Mouse (Mus musculus): ENCODE data around the gene Ttf2. TPM values are rescaled to one million over a fixed set of nuclear protein-coding genes. Genes with fewer than 3 reads are reported as not detected.
A peak's percentile ranks its signal among the peaks of the same experiment; 100 is the strongest.

Gene Ttf2
- polyA plus RNA-seq, 1 experiment from 2014 or later, result 11.6 TPM

- WGBS, result 79% methylated on average over 15 of the region's 15 CpGs
- no peak overlapping the region for H3K4me3 ChIP-seq
- no peaks in the 10 kb centered on the region for H3K36me3 ChIP-seq
- H3K4me1 ChIP-seq, result peaks cover 16% of the 10 kb centered on the region; the same call in 1 of the 2 replicates
- H3K27ac ChIP-seq, result no peak overlapping the region
- H3K27me3 ChIP-seq, result no peaks in the 10 kb centered on the region
- ATAC-seq (ENCODE audit: insufficient number of reproducible peaks, low FRiP score, low TSS enrichment, low read depth), result no peak
- no peak overlapping the region for H3K9ac ChIP-seq
- no peak overlapping the region for H3K4me2 ChIP-seq
- H3K9me3 ChIP-seq, result no peaks in the 10 kb centered on the region
These were observed 34.3 kb upstream of the Ttf2 start for GRCm38 (mm10) chr3:101003575-101004356.

DNA sequence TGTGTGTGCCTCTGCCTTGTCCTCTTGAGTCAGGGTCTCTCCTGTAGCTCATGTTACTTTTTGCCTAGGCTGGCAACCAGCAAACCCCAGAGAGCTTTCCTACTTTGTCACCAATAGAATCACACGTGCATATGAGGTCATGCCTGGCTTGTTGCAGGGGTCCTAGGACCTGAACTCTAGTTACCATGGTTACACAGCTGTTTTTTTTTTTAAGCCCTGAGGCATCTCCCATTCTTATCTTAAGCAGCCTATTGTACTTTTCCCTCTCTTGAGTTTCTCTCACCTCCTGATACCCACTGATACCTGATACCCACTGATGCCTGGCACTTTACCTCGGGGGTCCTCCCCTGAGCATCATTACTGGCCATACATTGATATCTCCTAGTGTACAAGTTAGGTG is 30.3 kb upstream of the Ttf2 start:
- Histone ChIP-seq H3K36me3 (no peaks in the 10 kb centered on the region), H3K4me2 (no peak overlapping the region), H3K9ac (no peak overlapping the region), H3K27me3 (no peaks in the 10 kb centered on the region), H3K9me3 (no peaks in the 10 kb centered on the region), H3K27ac (no peak overlapping the region), H3K4me3 (no peak overlapping the region), H3K4me1 (peaks cover 13% of the 10 kb centered on the region)
- no peak for ATAC-seq (ENCODE audit: insufficient number of reproducible peaks, low FRiP score, low TSS enrichment, low read depth)
- 47% methylated on average over 2 of the region's 2 CpGs for WGBS

DNA sequence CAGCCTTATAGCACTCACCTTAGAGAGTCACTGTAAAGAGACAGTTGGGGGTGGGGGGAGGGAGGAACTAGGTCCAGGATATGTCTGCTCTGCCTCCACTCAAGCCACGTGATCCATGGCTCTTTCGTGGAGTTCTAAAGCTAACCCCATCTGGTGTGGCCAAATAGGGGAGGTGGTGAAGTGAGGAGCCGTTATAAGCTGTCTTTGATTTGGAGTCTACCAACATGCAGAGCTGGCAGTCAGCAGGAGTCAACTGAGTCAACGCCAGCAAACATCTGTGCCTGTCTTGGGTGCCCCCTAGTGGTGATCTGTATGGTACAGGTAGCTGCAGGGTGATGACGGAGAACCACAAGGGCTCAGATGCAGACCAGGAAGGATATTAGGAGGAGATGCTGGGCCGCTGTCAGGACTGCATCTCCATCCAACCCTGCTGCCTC is 29.5 kb upstream of the Ttf2 start:
- no peak for ATAC-seq (ENCODE audit: insufficient number of reproducible peaks, low FRiP score, low TSS enrichment, low read depth)
- Histone ChIP-seq H3K27me3 (no peaks in the 10 kb centered on the region), H3K9me3 (no peaks in the 10 kb centered on the region), H3K4me3 (no peak overlapping the region), H3K4me2 (no peak overlapping the region), H3K9ac (no peak overlapping the region), H3K4me1 (peaks cover 13% of the 10 kb centered on the region), H3K36me3 (no peaks in the 10 kb centered on the region), H3K27ac (no peak overlapping the region)
- 16% methylated on average over 6 of the region's 6 CpGs for WGBS

DNA sequence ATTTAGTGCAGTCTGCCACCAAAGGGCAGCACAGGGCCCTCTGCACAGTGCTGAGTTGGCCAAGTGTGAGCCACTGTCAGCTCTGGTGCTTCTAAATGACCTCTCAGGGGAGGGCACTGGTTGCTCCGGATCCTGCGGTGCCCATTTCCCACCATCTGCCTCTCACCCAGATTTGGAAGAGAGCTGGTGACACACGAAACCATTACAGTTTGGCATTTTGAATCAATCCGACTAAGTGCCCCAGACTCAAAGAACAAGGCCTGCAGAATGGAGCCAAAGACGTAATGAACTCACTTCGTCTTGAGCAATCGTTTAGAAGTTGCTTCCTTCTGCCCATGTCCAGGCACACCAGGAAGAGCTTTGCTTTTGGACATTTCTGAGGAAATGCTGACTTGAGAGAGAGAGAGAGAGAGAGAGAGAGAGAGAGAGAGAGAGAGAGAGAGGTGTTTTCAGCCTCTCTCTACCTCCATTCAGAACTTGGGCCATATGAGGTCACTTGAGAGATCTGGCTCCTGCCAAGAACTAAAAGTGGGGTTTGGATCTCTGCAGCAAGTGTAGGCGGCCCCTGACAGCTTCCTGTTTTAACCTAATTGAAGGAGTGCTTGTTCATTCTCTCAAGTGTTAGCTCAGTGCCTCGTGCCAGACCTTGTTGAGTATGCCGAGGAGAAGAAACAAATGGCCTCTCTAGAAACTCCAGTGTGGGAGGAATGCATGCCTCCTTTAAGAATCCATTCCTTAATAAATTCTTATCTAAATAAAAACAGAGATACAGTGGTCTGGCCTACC is 28.5 kb upstream of the Ttf2 start:
- no peak for ATAC-seq (ENCODE audit: insufficient number of reproducible peaks, low FRiP score, low TSS enrichment, low read depth)
- Histone ChIP-seq H3K4me2 (no peak overlapping the region), H3K9me3 (no peaks in the 10 kb centered on the region), H3K4me1 (peaks cover 10% of the 10 kb centered on the region), H3K9ac (no peak overlapping the region), H3K27me3 (no peaks in the 10 kb centered on the region), H3K4me3 (no peak overlapping the region), H3K36me3 (no peaks in the 10 kb centered on the region), H3K27ac (no peak overlapping the region)
- whole genome bisulfite sequencing, result 62% methylated on average over 10 of the region's 10 CpGs

DNA sequence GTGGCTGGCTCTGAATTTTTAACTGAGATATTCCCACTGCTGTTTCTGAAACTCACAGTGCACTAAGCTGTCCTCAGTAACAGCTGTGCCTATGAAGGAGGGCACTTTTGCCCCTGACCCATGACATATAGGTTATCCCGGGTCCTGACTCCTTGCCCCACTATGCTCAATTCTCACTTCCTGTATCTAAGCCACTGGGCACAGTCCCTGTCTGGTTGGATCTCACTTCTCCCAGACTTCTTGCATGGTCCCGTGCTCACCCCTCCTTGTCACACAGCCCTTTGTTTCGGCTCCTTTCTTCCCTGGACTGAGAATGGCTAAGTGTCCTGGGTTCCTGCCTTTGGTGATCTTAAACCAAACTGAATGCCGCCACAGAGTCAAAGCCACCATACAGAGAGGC is 24.8 kb upstream of the Ttf2 start:
- Histone ChIP-seq H3K27me3 (no peaks in the 10 kb centered on the region), H3K4me1 (peaks cover 10% of the 10 kb centered on the region), H3K27ac (no peak overlapping the region), H3K9ac (no peak overlapping the region), H3K4me2 (no peak overlapping the region), H3K9me3 (no peaks in the 10 kb centered on the region), H3K36me3 (no peaks in the 10 kb centered on the region), H3K4me3 (no peak overlapping the region)
- 85% methylated on average over 4 of the region's 4 CpGs for WGBS
- ATAC-seq (ENCODE audit: insufficient number of reproducible peaks, low FRiP score, low TSS enrichment, low read depth), result 0 out of 2 replicates have a peak, but pooled peaks have one; percentile 27

GRCm38 (mm10) chr3:100993718-100994117 is 24.3 kb upstream of the Ttf2 start:
- H3K4me3 ChIP-seq, result no peak overlapping the region
- H3K9ac ChIP-seq, result no peak overlapping the region
- H3K4me2 ChIP-seq, result no peak overlapping the region
- H3K36me3 ChIP-seq, result no peaks in the 10 kb centered on the region
- H3K9me3 ChIP-seq, result no peaks in the 10 kb centered on the region
- peaks cover 6% of the 10 kb centered on the region for H3K4me1 ChIP-seq
- no peaks in the 10 kb centered on the region for H3K27me3 ChIP-seq
- H3K27ac ChIP-seq, result no peak overlapping the region
- WGBS, result 52% methylated on average over 15 of the region's 15 CpGs
- ATAC-seq (ENCODE audit: insufficient number of reproducible peaks, low FRiP score, low TSS enrichment, low read depth), result no peak

DNA sequence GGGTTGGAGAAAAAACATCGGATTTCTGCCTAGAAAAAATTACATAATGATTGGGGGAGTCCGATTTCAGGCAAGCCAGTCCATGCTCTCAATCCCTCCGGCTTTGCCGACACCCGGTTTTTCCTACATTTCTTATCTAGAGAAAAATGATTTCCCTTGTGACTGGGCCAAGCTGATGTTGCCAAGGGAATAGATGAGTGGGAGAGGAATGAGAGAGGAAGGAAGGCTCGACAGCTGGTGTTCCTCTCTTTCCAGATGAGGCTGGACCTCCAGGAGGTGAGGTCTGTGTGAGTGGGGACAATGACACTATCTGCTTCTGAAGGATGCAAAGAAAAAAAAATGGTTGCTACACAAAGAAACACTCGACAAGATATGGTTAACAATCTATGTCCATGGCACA is 23.7 kb upstream of the Ttf2 start:
- Histone ChIP-seq H3K27me3 (no peaks in the 10 kb centered on the region), H3K4me1 (peaks cover 5% of the 10 kb centered on the region), H3K4me2 (no peak overlapping the region), H3K9ac (no peak overlapping the region), H3K27ac (no peak overlapping the region), H3K4me3 (no peak overlapping the region), H3K9me3 (no peaks in the 10 kb centered on the region), H3K36me3 (no peaks in the 10 kb centered on the region)
- WGBS, result 76% methylated on average over 7 of the region's 7 CpGs
- ATAC-seq (ENCODE audit: insufficient number of reproducible peaks, low FRiP score, low TSS enrichment, low read depth), result no peak

- ATAC-seq (ENCODE audit: insufficient number of reproducible peaks, low FRiP score, low TSS enrichment, low read depth), result no peak
- Histone ChIP-seq H3K27ac (no peak overlapping the region), H3K4me1 (no peaks in the 10 kb centered on the region), H3K36me3 (no peaks in the 10 kb centered on the region), H3K9ac (no peak overlapping the region), H3K4me2 (no peak overlapping the region), H3K27me3 (no peaks in the 10 kb centered on the region), H3K9me3 (no peaks in the 10 kb centered on the region), H3K4me3 (no peak overlapping the region)
- WGBS, result 63% methylated on average over 1 of the region's 1 CpGs
These were observed 20.8 kb upstream of the Ttf2 start for GRCm38 (mm10) chr3:100990231-100990630.

- Histone ChIP-seq H3K27ac (no peak overlapping the region), H3K4me2 (no peak overlapping the region), H3K9me3 (no peaks in the 10 kb centered on the region), H3K4me1 (no peaks in the 10 kb centered on the region), H3K36me3 (no peaks in the 10 kb centered on the region), H3K27me3 (no peaks in the 10 kb centered on the region), H3K4me3 (no peak overlapping the region), H3K9ac (no peak overlapping the region)
- ATAC-seq (ENCODE audit: insufficient number of reproducible peaks, low FRiP score, low TSS enrichment, low read depth), result no peak
- 52% methylated on average over 12 of the region's 12 CpGs for WGBS
These were observed 20.0 kb upstream of the Ttf2 start for GRCm38 (mm10) chr3:100989417-100989816.

- Histone ChIP-seq H3K4me1 (0 out of 2 replicates have a peak, but pooled peaks cover 5% of the 10 kb centered on the region), H3K4me3 (no peak overlapping the region), H3K4me2 (no peak overlapping the region), H3K27ac (no peak overlapping the region), H3K9me3 (no peaks in the 10 kb centered on the region), H3K36me3 (no peaks in the 10 kb centered on the region), H3K9ac (no peak overlapping the region), H3K27me3 (no peaks in the 10 kb centered on the region)
- ATAC-seq (ENCODE audit: insufficient number of reproducible peaks, low FRiP score, low TSS enrichment, low read depth), result no peak
- WGBS, result 73% methylated on average over 8 of the region's 8 CpGs
These were observed 9.8 kb upstream of the Ttf2 start for GRCm38 (mm10) chr3:100979290-100979689.

DNA sequence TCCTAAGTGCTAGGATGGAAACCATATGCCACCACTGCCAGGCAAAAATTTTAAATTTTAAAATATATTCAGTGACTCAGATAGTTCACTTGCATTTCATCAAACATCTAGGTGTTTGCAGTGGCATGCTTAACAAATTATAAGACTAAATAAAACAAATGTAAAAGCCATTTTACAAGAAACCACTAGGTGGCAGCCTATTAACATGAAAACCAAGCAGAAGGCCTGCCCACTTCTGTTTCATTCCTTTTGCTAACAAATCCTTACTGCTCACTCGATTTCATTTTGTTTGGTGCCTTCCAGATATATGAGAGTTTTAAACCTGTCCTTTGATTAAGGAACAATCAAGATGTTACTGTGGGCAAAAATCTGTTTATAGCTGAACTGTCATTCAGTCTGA is 4.4 kb upstream of the Ttf2 start:
- Histone ChIP-seq H3K4me3 (no peak overlapping the region), H3K9me3 (no peaks in the 10 kb centered on the region), H3K4me1 (peaks cover 13% of the 10 kb centered on the region), H3K4me2 (no peak overlapping the region), H3K36me3 (no peaks in the 10 kb centered on the region), H3K27ac (no peak overlapping the region), H3K9ac (no peak overlapping the region), H3K27me3 (no peaks in the 10 kb centered on the region)
- no peak for ATAC-seq (ENCODE audit: insufficient number of reproducible peaks, low FRiP score, low TSS enrichment, low read depth)
- 2% methylated on average over 1 of the region's 1 CpGs for WGBS

- Histone ChIP-seq H3K4me1 (peaks cover 4% of the 10 kb centered on the region), H3K9ac (no peak overlapping the region), H3K9me3 (no peaks in the 10 kb centered on the region), H3K27me3 (no peaks in the 10 kb centered on the region), H3K27ac (no peak overlapping the region), H3K4me3 (no peak overlapping the region), H3K36me3 (peaks cover 30% of the 10 kb centered on the region), H3K4me2 (no peak overlapping the region)
- WGBS, result 73% methylated on average over 14 of the region's 14 CpGs
- ATAC-seq (ENCODE audit: insufficient number of reproducible peaks, low FRiP score, low TSS enrichment, low read depth), result no peak
These were observed 5.5 kb downstream of the Ttf2 start for GRCm38 (mm10) chr3:100963849-100964542.

Data from limb, embryonic 15.5 days (tissue).